Mouse (Mus musculus): ENCODE data around the gene Fam162a.
"Not testable (repeated sequence)": the region's sequence is repeated elsewhere in the genome, so short reads cannot be mapped to it uniquely, and the experiment has no call there.

DNA sequence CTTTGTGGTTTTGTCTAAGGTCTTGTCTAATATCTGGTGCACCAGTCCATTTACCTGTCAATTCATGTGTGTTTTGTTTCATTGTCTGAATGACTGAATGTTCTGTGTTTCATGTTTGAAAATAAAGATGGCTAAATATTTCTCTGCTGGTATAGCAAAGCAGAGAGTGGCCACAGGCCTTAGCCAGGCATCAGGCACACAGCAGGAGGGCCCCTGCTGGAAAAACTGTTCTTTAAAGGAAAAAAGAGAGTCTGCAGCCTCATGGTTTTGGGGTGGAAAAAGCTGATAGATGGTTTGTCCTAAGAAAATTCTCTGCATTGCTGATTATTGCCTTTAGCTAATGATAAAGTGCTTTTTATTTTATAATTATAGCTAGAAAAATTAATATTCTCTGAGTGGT is 40.1 kb upstream of the Fam162a start:
- TF ChIP-seq GATA1, TAL1 (IDR thresholded peaks at IDR 0.05; ENCODE audit: low read length): not testable (repeated sequence)

All from erythroblast, embryonic 14.5 days (primary cell).